ENCODE assay signal across 16 mouse cellular contexts in the genomic region with DNA sequence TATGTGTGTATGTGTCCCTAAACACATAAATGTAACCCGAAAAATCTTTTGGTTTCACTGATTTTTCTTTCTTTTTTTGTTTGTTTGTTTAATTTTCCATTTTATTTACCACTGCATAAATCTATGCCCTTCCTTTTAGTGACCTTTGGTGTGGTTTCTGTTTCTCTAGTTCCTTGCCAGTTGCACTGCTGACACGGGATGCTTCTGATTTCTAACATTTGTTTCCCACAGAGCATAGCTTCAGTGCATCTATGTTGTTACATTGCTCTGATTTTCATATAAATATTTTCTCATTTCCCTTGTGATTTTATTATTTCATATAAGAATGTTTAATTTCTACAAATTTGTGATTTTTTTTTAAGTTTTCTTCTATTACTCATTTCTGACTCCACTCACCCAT.
DNase-seq lines count a peak whose midpoint lies in the region.
"Had no signal": no experiment of that assay in that cellular context is flagged by ENCODE, and none has a peak within 500 bp of the region (broad histone marks: within the 10 kb centered on the region; RNA-seq: fewer than 3 reads in every experiment).

No protein-coding gene starts in this region.

- DNase-seq in A20 (ENCODE audit: low read depth, low spot score) (peak; percentile 53), adipocyte (ENCODE audit: low spot score) (peak; percentile 52)
- DNase-seq in spleen, postnatal 10 days (ENCODE audit: low spot score in 2 of 2), result no peak
- no peak for DNase-seq in spleen, adult 18-20 months
- DNase-seq: adrenal gland, adult 2 months; adrenal gland, adult 8-10 months; adrenal gland, postnatal 10 days; adrenal gland, postnatal 14 days; adrenal gland, postnatal 25 days; adrenal gland, postnatal 36 days; B cell, adult 2 months; cerebellum, adult 11 months; cerebellum, adult 11-12 months; cerebellum, adult 18-20 months; cerebellum, adult 2 months; cerebellum, adult 8-10 months had no signal

Comparison
In these comparisons a context has a peak if more than half of its experiments do, and no peak if none do; other contexts are left out.
1. DNase-seq: peak in A20 (single experiment) and adipocyte (single experiment); none in spleen, postnatal 10 days (0 of 2) and spleen, adult 18-20 months (0 of 2).